Mouse (Mus musculus) embryonic facial prominence, embryonic 11.5 days (tissue): ENCODE data around the gene Sarm1. TPM values are rescaled to one million over a fixed set of nuclear protein-coding genes. Genes with fewer than 3 reads are reported as not detected.

ENCODE experiments used
- ATAC-seq: fragments of 200-750 bp; cut with Nextera tagmentation; replicated peaks from 2 replicates; pipeline ENCODE4 v1.8.0; 2017; ENCODE audit warnings: low read depth; ENCODE audit not compliant: insufficient number of reproducible peaks, low FRiP score, low TSS enrichment
- DNase-seq: peaks from one replicate; pipeline ENCODE4 v3.0.0-alpha.2; 2015; ENCODE audit warnings: low spot score
- H3K27ac ChIP-seq: fragments of 300-500 bp; sonication (generic); replicated peaks from 2 replicates; pipeline ENCODE4 v1.5.1; 2014; ENCODE audit warnings: mild to moderate bottlenecking, low read depth, low read length, control low read depth
- H3K27me3 ChIP-seq: fragments of 300-500 bp; sonication (generic); 2 replicates; pipeline ENCODE4 v1.6.1; 2014; ENCODE audit warnings: mild to moderate bottlenecking, low read length, moderate library complexity, mixed read lengths; ENCODE audit not compliant: control insufficient read depth, insufficient read depth
- H3K36me3 ChIP-seq: fragments of 300-500 bp; sonication (generic); replicated peaks from 2 replicates; pipeline ENCODE4 v1.6.1; 2014; ENCODE audit warnings: low read depth, mild to moderate bottlenecking, low read length, moderate library complexity, mixed read lengths; ENCODE audit not compliant: control insufficient read depth, insufficient read depth
- H3K4me1 ChIP-seq: fragments of 300-500 bp; sonication (generic); 2 replicates; pipeline ENCODE4 v1.6.1; 2014; ENCODE audit warnings: low read length, mixed read lengths; ENCODE audit not compliant: control insufficient read depth, insufficient read depth
- H3K4me2 ChIP-seq: fragments of 300-500 bp; sonication (generic); 2 replicates; pipeline ENCODE4 v1.6.1; 2014; ENCODE audit warnings: low read depth, mild to moderate bottlenecking, control low read depth, low read length, moderate library complexity
- H3K4me3 ChIP-seq: fragments of 300-500 bp; sonication (generic); 2 replicates; pipeline ENCODE4 v1.5.1; 2014; ENCODE audit warnings: low read depth, low read length, control low read depth
- H3K9ac ChIP-seq: fragments of 300-500 bp; sonication (generic); replicated peaks from 2 replicates; pipeline ENCODE4 v1.6.1; 2014; ENCODE audit warnings: mild to moderate bottlenecking, control low read depth, low read length
- H3K9me3 ChIP-seq: fragments of 300-500 bp; sonication (generic); replicated peaks from 2 replicates; pipeline ENCODE4 v1.6.1; 2016; ENCODE audit warnings: mild to moderate bottlenecking, low read length, inconsistent platforms, mixed read lengths; ENCODE audit not compliant: control insufficient read depth
- WGBS: fragments of 180-500 bp; shearing (Covaris S2); extraction: QIAGEN DNeasy Blood & Tissue Kit; methylation state at CpG from one replicate; pipeline ENCODE4 v1.1.7; 2014; 5-methylcytosine and 5-hydroxymethylcytosine counted together
- polyA plus RNA-seq: library from polyadenylated mRNA; unstranded; fragments of >200 nt; fragmentation: Nextera tagmentation; extraction: Ambion mirVana; gene quantifications from 2 replicates; pipeline ENCODE4 v1.2.1, GENCODE M21; 2014

The Sarm1 gene
- polyA plus RNA-seq, 1 experiment from 2014 or later, result 4.1 TPM

DNA sequence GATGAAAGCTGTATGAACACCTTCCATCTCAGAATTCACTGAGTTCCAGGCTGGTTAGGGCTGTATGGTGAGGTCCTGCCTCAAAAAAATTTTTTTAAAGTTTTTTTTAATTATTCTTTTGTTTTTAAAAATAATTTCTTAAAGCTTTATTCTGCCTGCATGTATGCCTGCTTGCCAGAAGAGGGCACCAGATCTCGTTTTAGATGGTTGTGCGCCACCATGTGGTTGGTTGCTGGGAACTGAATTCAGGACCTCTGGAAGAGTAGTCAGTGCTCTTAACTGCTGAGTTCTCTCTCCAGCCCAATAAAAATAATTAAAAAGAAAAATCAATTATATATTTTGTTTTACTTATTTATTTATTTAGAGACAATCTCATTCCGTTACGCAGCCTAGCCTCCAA, 43.9 kb downstream of the Sarm1 start:
- DNase-seq (peak; percentile 73), ATAC-seq (no peak)
- no peaks in the 10 kb centered on the region for H3K27me3 ChIP-seq
- H3K4me1 ChIP-seq, result no peaks in the 10 kb centered on the region
- no peaks in the 10 kb centered on the region for H3K36me3 ChIP-seq
- no peaks in the 10 kb centered on the region for H3K9me3 ChIP-seq
- no peak overlapping the region for H3K9ac ChIP-seq
- H3K4me3 ChIP-seq, result no peak overlapping the region
- H3K4me2 ChIP-seq, result no peak overlapping the region
- 9% methylated on average over 4 of the region's 4 CpGs for WGBS
- H3K27ac ChIP-seq, result no peak overlapping the region

DNA sequence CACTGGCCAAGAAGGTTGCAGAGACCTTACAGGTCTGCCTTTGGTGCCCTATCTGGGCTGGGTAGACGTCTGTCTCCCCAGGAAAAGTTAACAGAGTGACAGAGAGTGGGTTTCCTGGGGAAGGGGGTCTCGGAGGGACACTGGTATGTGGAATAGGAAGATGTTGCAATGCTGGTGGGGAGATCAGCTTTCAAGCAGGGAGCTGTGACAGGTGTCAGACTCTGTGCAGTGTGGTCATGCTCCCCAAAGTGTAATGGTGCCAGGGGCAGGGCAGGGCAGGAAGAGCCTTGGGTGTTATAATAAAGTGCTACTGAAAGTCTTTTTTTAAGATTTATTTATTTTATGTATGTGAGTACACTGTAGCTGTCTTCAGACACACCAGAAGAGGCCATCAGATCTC, 47.2 kb downstream of the Sarm1 start:
- 46% methylated on average over 2 of the region's 2 CpGs for WGBS
- Histone ChIP-seq H3K9ac (no peak overlapping the region), H3K9me3 (no peaks in the 10 kb centered on the region), H3K27me3 (no peaks in the 10 kb centered on the region), H3K36me3 (no peaks in the 10 kb centered on the region), H3K4me2 (no peak overlapping the region), H3K4me1 (no peaks in the 10 kb centered on the region), H3K27ac (no peak overlapping the region), H3K4me3 (no peak overlapping the region)
- DNase-seq (no peak), ATAC-seq (no peak)

DNA sequence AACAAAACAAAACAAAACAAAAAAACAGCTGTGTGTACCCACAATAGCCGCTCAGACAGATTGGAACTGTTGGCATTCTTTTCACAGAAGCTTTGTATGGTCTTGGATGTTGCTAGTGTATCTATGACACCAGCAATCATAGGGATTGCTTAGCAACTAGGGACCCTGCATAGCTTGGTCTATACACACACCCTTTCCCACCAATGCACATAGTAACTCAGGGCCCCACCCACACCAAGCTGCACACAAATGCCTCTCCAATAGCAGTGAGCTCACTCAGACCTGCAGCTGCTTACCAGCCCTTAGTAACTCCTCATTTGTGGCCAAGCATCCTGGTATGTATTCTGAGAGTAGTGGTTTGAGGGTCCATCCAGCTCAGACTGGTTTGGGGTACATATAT, 49.3 kb downstream of the Sarm1 start:
- 76% methylated on average over 1 of the region's 1 CpGs for WGBS
- ATAC-seq, result no peak
- H3K4me1 ChIP-seq, result no peaks in the 10 kb centered on the region

DNA sequence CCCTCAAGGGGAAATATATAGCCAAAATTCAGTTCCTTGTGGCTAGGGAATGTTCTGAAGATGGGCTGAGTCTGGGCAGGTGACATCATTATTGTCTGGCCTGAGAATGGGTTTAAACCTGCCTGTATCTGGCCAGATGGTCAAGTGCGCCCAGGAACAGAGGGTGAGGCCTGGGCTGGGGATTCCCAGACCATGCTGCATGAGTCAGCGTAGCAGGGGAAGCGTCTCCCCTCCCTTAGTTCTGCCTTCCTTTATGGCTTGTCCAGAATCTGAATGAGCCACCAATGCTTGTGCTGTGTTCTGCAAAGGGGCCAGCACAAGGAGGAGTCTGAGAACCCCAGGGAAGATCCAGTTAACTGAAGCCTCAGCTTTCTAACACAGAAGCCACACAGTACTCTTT, 50.4 kb downstream of the Sarm1 start:
- 76% methylated on average over 3 of the region's 3 CpGs for WGBS
- Histone ChIP-seq H3K27ac (no peak overlapping the region), H3K9ac (no peak overlapping the region), H3K9me3 (no peaks in the 10 kb centered on the region), H3K4me1 (no peaks in the 10 kb centered on the region), H3K36me3 (no peaks in the 10 kb centered on the region), H3K27me3 (no peaks in the 10 kb centered on the region), H3K4me2 (no peak overlapping the region), H3K4me3 (no peak overlapping the region)
- ATAC-seq (no peak), DNase-seq (no peak)

More for the DNA sequence above, 49.3 kb downstream of the Sarm1 start:
- no peaks in the 10 kb centered on the region for H3K36me3 ChIP-seq
- H3K27ac ChIP-seq, result no peak overlapping the region
- H3K4me2 ChIP-seq, result no peak overlapping the region
- H3K4me3 ChIP-seq, result no peak overlapping the region
- no peak overlapping the region for H3K9ac ChIP-seq
- H3K27me3 ChIP-seq, result no peaks in the 10 kb centered on the region
- no peaks in the 10 kb centered on the region for H3K9me3 ChIP-seq
- DNase-seq, result no peak

- ATAC-seq (no peak), DNase-seq (no peak)
- H3K27me3 ChIP-seq, result no peaks in the 10 kb centered on the region
- H3K27ac ChIP-seq, result no peak overlapping the region
- no peaks in the 10 kb centered on the region for H3K4me1 ChIP-seq
- no peak overlapping the region for H3K4me3 ChIP-seq
- H3K4me2 ChIP-seq, result no peak overlapping the region
- H3K9ac ChIP-seq, result no peak overlapping the region
- WGBS, result 77% methylated on average over 5 of the region's 5 CpGs
- no peaks in the 10 kb centered on the region for H3K9me3 ChIP-seq
- no peaks in the 10 kb centered on the region for H3K36me3 ChIP-seq
These were observed 54.4 kb downstream of the Sarm1 start for GRCm38 (mm10) chr11:78443115-78443514.

DNA sequence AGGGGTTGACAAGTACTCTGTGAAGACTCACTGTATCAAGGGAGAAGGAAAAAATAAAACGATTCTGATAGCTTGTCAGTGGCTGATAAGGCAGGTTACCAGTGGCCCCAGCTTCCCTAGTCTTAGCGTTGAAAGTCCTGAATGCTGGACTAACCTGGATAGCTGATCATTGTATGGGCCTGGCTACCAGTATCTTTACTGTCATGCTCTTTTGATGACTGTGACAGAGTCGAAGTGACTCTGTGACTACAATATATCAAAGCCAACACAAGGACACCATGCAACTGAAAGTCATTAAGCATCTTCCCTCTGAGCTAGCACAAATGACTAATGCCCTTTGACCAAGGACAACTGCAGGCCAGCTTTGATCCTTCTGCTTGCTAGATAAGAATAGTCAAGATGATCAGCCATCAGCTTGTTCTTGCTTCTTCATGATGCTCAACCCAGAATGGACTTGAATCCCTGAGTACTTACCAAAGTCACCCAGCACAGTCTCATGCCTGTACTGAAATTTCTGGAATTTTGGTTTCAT, 59.1 kb downstream of the Sarm1 start:
- no peak for ATAC-seq
- 83% methylated on average over 3 of the region's 3 CpGs for WGBS

GRCm38 (mm10) chr11:78437182-78437581, 60.4 kb downstream of the Sarm1 start:
- H3K9me3 ChIP-seq, result no peaks in the 10 kb centered on the region
- 89% methylated on average over 7 of the region's 7 CpGs for WGBS
- ATAC-seq (no peak), DNase-seq (no peak)
- no peak overlapping the region for H3K4me3 ChIP-seq
- H3K9ac ChIP-seq, result no peak overlapping the region
- H3K36me3 ChIP-seq, result no peaks in the 10 kb centered on the region
- H3K27ac ChIP-seq, result no peak overlapping the region
- no peaks in the 10 kb centered on the region for H3K27me3 ChIP-seq
- peaks cover 3% of the 10 kb centered on the region; the same call in 1 of the 2 replicates for H3K4me1 ChIP-seq
- H3K4me2 ChIP-seq, result no peak overlapping the region

More for the DNA sequence above, 59.1 kb downstream of the Sarm1 start:
- H3K27ac ChIP-seq, result no peak overlapping the region
- H3K9ac ChIP-seq, result no peak overlapping the region
- no peaks in the 10 kb centered on the region for H3K27me3 ChIP-seq
- no peak overlapping the region for H3K4me3 ChIP-seq
- H3K4me2 ChIP-seq, result no peak overlapping the region
- H3K36me3 ChIP-seq, result no peaks in the 10 kb centered on the region
- no peak for DNase-seq
- peaks cover 3% of the 10 kb centered on the region; the same call in 1 of the 2 replicates for H3K4me1 ChIP-seq
- H3K9me3 ChIP-seq, result no peaks in the 10 kb centered on the region

GRCm38 (mm10) chr11:78435776-78436349, 61.7 kb downstream of the Sarm1 start:
- 4% methylated on average over 19 of the region's 19 CpGs for WGBS
- Histone ChIP-seq H3K9ac (no peak overlapping the region), H3K27ac (no peak overlapping the region), H3K4me2 (peak overlapping the region; percentile 22; the same call in 1 of the 2 replicates), H3K4me1 (peaks cover 3% of the 10 kb centered on the region; the same call in 1 of the 2 replicates), H3K9me3 (no peaks in the 10 kb centered on the region), H3K27me3 (no peaks in the 10 kb centered on the region), H3K4me3 (no peak overlapping the region), H3K36me3 (no peaks in the 10 kb centered on the region)
- ATAC-seq (no peak; the same call in 1 of the 2 replicates), DNase-seq (peak; percentile 79)
